26 mouse cellular contexts compared by ENCODE assay signal in genomic region chr8:11338507-11338906, GRCm38 (mm10). TPM values are rescaled to one million over a fixed set of nuclear protein-coding genes. Genes with fewer than 3 reads are reported as not detected.
DNase-seq lines count a peak whose midpoint lies in the region; ATAC-seq and TF ChIP-seq lines count a peak whose summit lies in the region.
"Had no signal": no experiment of that assay in that cellular context is flagged by ENCODE, and none has a peak within 500 bp of the region (broad histone marks: within the 10 kb centered on the region; RNA-seq: fewer than 3 reads in every experiment).

No protein-coding gene starts in this region.

- H3K4me1 ChIP-seq in heart, embryonic 10.5 days = peaks cover 90% of the 10 kb centered on the region
- peaks cover 16% of the 10 kb centered on the region for H3K4me1 ChIP-seq in intestine, embryonic 15.5 days (replicated peaks)
- peaks cover 10% of the 10 kb centered on the region; the same call in 1 of the 2 replicates for H3K4me1 ChIP-seq in intestine, embryonic 16.5 days (ENCODE audit: control insufficient read depth, insufficient read depth, low read length)
- H3K4me1 ChIP-seq in liver, embryonic 11.5 days (replicated peaks; ENCODE audit: control insufficient read depth, insufficient read depth, low read length) = no peaks in the 10 kb centered on the region; the same call in 1 of the 2 replicates

- H3K9me3 ChIP-seq in heart, embryonic 10.5 days = no peaks in the 10 kb centered on the region
- H3K9me3 ChIP-seq in intestine, embryonic 15.5 days = no peaks in the 10 kb centered on the region
- H3K9me3 ChIP-seq in intestine, embryonic 16.5 days (ENCODE audit: control insufficient read depth, low read length) = no peaks in the 10 kb centered on the region
- H3K9me3 ChIP-seq in liver, embryonic 11.5 days (ENCODE audit: control insufficient read depth, low read length) = no peaks in the 10 kb centered on the region
- H3K9me3 ChIP-seq: forebrain, embryonic 12.5 days; heart, embryonic 13.5 days; hindbrain, embryonic 13.5 days; kidney, embryonic 15.5 days had no signal

- no peak overlapping the region for H3K4me3 ChIP-seq in gastrocnemius, adult 2 months
- no peak overlapping the region for H3K4me3 ChIP-seq in heart, embryonic 10.5 days
- no peak overlapping the region for H3K4me3 ChIP-seq in intestine, embryonic 15.5 days (replicated peaks)
- H3K4me3 ChIP-seq in intestine, embryonic 16.5 days (ENCODE audit: low read length) = no peak overlapping the region
- H3K4me3 ChIP-seq in liver, embryonic 11.5 days (ENCODE audit: low read depth, low read length) = no peak overlapping the region
- H3K4me3 ChIP-seq: forebrain, embryonic 12.5 days; heart, embryonic 13.5 days; hindbrain, embryonic 13.5 days; kidney, embryonic 15.5 days had no signal

- no peak overlapping the region for H3K4me2 ChIP-seq in intestine, embryonic 15.5 days (replicated peaks)
- H3K4me2 ChIP-seq in intestine, embryonic 16.5 days (ENCODE audit: low read depth, low read length) = no peak overlapping the region
- no peak overlapping the region for H3K4me2 ChIP-seq in liver, embryonic 11.5 days
- H3K4me2 ChIP-seq: forebrain, embryonic 12.5 days; heart, embryonic 13.5 days; hindbrain, embryonic 13.5 days; kidney, embryonic 15.5 days had no signal

- TF ChIP-seq CTCF in gastrocnemius, adult 2 months (IDR thresholded peaks at IDR 0.05) = no peak

- intact Hi-C loops in gastrocnemius, adult 2 months (cut with DNase I) = no loop called here
- intact Hi-C loops in heart, postnatal 25 days (cut with DNase I) = no loop called here

- DNase-seq in gastrocnemius, adult 2 months = no peak
- DNase-seq in gastrocnemius, adult 18-20 months (ENCODE audit: low spot score) = no peak
- DNase-seq in heart, embryonic 10.5 days (ENCODE audit: low spot score) = no peak
- DNase-seq in heart, postnatal 25 days (ENCODE audit: low spot score) = no peak
- DNase-seq in liver, embryonic 11.5 days (ENCODE audit: low spot score) = no peak
- DNase-seq: adrenal gland, adult 2 months; adrenal gland, postnatal 14 days; B cell, adult 2 months; cerebellum, adult 11-12 months; cerebellum, adult 8-10 months; cerebellum, postnatal 10 days; cerebellum, postnatal 36 days; embryo, embryonic 11 days; gastrocnemius, postnatal 25 days; kidney, adult 11 months; kidney, adult 8-10 months had no signal

- peak overlapping the region; percentile 77 for H3K27ac ChIP-seq in gastrocnemius, adult 2 months
- H3K27ac ChIP-seq in heart, embryonic 10.5 days = 0 out of 2 replicates have a peak overlapping the region, but pooled peaks have one; percentile 5
- H3K27ac ChIP-seq in intestine, embryonic 15.5 days = peak overlapping the region; percentile 22; the same call in 1 of the 2 replicates
- no peak overlapping the region for H3K27ac ChIP-seq in intestine, embryonic 16.5 days (ENCODE audit: low read length)
- no peak overlapping the region for H3K27ac ChIP-seq in liver, embryonic 11.5 days (ENCODE audit: low read depth, low read length)
- H3K27ac ChIP-seq: forebrain, embryonic 12.5 days; heart, embryonic 13.5 days; hindbrain, embryonic 13.5 days; hindbrain, postnatal 0 days; kidney, embryonic 15.5 days had no signal

- H3K36me3 ChIP-seq in heart, embryonic 10.5 days = 0 out of 2 replicates have a peak, but pooled peaks cover 2% of the 10 kb centered on the region
- no peaks in the 10 kb centered on the region for H3K36me3 ChIP-seq in intestine, embryonic 15.5 days
- H3K36me3 ChIP-seq in intestine, embryonic 16.5 days (ENCODE audit: control insufficient read depth, insufficient read depth, low read length) = no peaks in the 10 kb centered on the region
- H3K36me3 ChIP-seq in liver, embryonic 11.5 days (ENCODE audit: control insufficient read depth, insufficient read depth, low read length) = no peaks in the 10 kb centered on the region
- H3K36me3 ChIP-seq: forebrain, embryonic 12.5 days; heart, embryonic 13.5 days; hindbrain, embryonic 13.5 days; kidney, embryonic 15.5 days had no signal

- H3K27me3 ChIP-seq in heart, embryonic 10.5 days (ENCODE audit: insufficient read depth, poor library complexity, severe bottlenecking) = no peaks in the 10 kb centered on the region
- no peaks in the 10 kb centered on the region for H3K27me3 ChIP-seq in intestine, embryonic 15.5 days (replicated peaks)
- no peaks in the 10 kb centered on the region for H3K27me3 ChIP-seq in intestine, embryonic 16.5 days (replicated peaks; ENCODE audit: control insufficient read depth, insufficient read depth, low read length)
- no peaks in the 10 kb centered on the region for H3K27me3 ChIP-seq in liver, embryonic 11.5 days (replicated peaks; ENCODE audit: control insufficient read depth, insufficient read depth, low read length)
- H3K27me3 ChIP-seq: forebrain, embryonic 12.5 days; heart, embryonic 13.5 days; hindbrain, embryonic 13.5 days; kidney, embryonic 15.5 days had no signal

- H3K9ac ChIP-seq in intestine, embryonic 15.5 days = no peak overlapping the region
- no peak overlapping the region for H3K9ac ChIP-seq in intestine, embryonic 16.5 days (ENCODE audit: low read depth, low read length)
- H3K9ac ChIP-seq in liver, embryonic 11.5 days (ENCODE audit: low read depth, low read length) = no peak overlapping the region
- H3K9ac ChIP-seq: forebrain, embryonic 12.5 days; heart, embryonic 13.5 days; hindbrain, embryonic 13.5 days; kidney, embryonic 15.5 days had no signal

- no peak for ATAC-seq in intestine, embryonic 15.5 days
- ATAC-seq in intestine, embryonic 16.5 days = no peak
- no peak for ATAC-seq in liver, embryonic 11.5 days (replicated peaks; ENCODE audit: low FRiP score)
- ATAC-seq: forebrain, embryonic 16.5 days; hindbrain, postnatal 0 days; inflammation-experienced regulatory T-cells, adult 6 months had no signal

- 81% methylated on average over 9 of the region's 9 CpGs for WGBS in heart, embryonic 10.5 days
- 84% methylated on average over 9 of the region's 9 CpGs for WGBS in intestine, embryonic 15.5 days
- WGBS in intestine, embryonic 16.5 days = 84% methylated on average over 9 of the region's 9 CpGs
- 85% methylated on average over 9 of the region's 9 CpGs for WGBS in liver, embryonic 11.5 days

RNA-seq across cellular contexts. Expression of gene Col4a1, which starts 25.9 kb away (rescaled TPM):
- 100 to 1,000 TPM in 1 of 2 experiments, 10 to 100 TPM in 1; 73.3 to 117 TPM for total RNA-seq in gastrocnemius, adult 2 months (2021)
- total RNA-seq in gastrocnemius, adult 18-20 months (2021) = 10 to 100 TPM; 66.5 to 81.6 TPM
- polyA plus RNA-seq in heart, embryonic 10.5 days (2016; fragmentation: Nextera tagmentation; extraction: Ambion mirVana) = 143 and 257 TPM in 2 replicates
- total RNA-seq in heart, postnatal 25 days (2021) = 100 to 1,000 TPM; 537 to 622 TPM
- polyA plus RNA-seq in intestine, embryonic 15.5 days (2015; fragmentation: Nextera tagmentation; extraction: Ambion mirVana) = 161 and 170 TPM in 2 replicates
- 136 and 172 TPM in 2 replicates for polyA plus RNA-seq in intestine, embryonic 16.5 days (2015; fragmentation: Nextera tagmentation; extraction: Ambion mirVana)
- 40.8 and 45.7 TPM in 2 replicates for polyA plus RNA-seq in liver, embryonic 11.5 days (2014; fragmentation: Nextera tagmentation; extraction: Ambion mirVana)
- total RNA-seq: MEL had no signal

RNA-seq across cellular contexts. Expression of gene Col4a2, which starts 25.9 kb away (rescaled TPM):
- 10 to 100 TPM; 51.3 to 69.5 TPM for total RNA-seq in gastrocnemius, adult 2 months (2021)
- total RNA-seq in gastrocnemius, adult 18-20 months (2021) = 10 to 100 TPM; 37.4 to 50.2 TPM
- 54.9 and 97.0 TPM in 2 replicates for polyA plus RNA-seq in heart, embryonic 10.5 days (2016; fragmentation: Nextera tagmentation; extraction: Ambion mirVana)
- 100 to 1,000 TPM; 292 to 338 TPM for total RNA-seq in heart, postnatal 25 days (2021)
- polyA plus RNA-seq in intestine, embryonic 15.5 days (2015; fragmentation: Nextera tagmentation; extraction: Ambion mirVana) = 60.2 and 61.4 TPM in 2 replicates
- 39.1 and 50.2 TPM in 2 replicates for polyA plus RNA-seq in intestine, embryonic 16.5 days (2015; fragmentation: Nextera tagmentation; extraction: Ambion mirVana)
- polyA plus RNA-seq in liver, embryonic 11.5 days (2014; fragmentation: Nextera tagmentation; extraction: Ambion mirVana) = 12.2 and 13.1 TPM in 2 replicates
- polyA plus RNA-seq: inflammation-experienced regulatory T-cells, adult 6 months had no signal

Comparison
In these comparisons a context has a peak if more than half of its experiments do, and no peak if none do; other contexts are left out.
1. H3K27ac ChIP-seq: peak in gastrocnemius, adult 2 months (single experiment), heart, embryonic 10.5 days (single experiment) and intestine, embryonic 15.5 days (single experiment); none in intestine, embryonic 16.5 days (single experiment) and liver, embryonic 11.5 days (single experiment).